Mouse (Mus musculus) retina, adult 2 months (tissue): ENCODE data around the gene Usp39.

Experiments
- DNase-seq: peaks from one replicate; pipeline ENCODE4 v3.0.0-alpha.2; 2012; ENCODE audit warnings: low read depth, low spot score

Gene Usp39

DNA sequence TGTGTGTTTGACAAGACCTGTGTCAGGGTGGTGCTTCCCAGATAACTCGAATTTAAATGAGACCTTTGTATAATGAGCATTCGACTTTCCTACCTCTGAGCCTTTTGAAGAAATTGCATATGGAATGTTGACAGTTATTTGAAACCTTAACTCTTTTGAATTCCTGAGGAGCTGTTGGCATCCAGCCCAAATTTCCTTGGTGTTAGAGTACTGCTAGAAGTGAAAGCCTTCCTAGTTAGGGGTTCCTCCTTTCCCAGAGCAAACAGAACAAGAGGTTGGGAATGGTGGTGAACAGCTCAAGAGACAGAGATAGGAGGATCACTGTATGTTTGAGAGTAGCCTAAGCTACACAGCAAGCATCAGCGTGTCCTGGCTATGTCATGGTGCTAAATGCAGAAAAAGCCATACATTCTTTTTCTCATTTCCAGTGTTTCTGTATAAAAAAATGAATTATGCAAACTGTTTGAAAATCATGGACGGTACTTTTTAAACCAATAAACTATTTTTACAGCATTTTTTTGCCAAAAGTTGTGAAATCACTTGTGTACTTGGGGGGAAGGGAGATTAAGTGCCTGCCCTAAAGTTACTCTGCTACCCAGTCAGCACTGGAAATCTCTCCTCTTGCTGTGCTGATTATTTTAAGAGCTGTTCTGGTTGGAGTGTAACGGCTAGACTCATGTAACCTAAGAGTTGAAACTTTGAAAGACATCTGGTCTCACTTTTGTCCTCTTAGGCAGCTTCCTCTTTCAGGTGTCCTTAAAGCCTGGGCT, 7.8 kb upstream of the Usp39 start:
- DNase-seq, result no peak

DNA sequence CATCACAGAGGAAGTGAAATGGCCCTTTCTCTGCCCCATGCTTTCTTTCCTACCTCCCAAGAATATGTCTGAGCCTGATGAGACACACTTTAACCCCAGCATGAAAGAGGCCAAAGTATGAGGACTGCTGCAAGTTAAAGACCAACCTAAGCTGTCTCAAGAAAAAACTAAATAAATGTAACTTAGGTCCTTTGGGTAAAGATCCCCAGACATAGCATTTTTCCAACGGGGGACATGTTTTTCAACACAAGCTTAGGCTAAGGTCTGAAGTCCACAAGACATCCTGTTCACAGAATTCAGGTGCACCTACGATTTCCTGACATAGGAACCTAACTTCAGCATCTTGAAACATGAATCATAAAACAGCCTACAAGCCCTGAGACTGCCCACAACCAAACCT, 5.2 kb upstream of the Usp39 start:
- no peak for DNase-seq

DNA sequence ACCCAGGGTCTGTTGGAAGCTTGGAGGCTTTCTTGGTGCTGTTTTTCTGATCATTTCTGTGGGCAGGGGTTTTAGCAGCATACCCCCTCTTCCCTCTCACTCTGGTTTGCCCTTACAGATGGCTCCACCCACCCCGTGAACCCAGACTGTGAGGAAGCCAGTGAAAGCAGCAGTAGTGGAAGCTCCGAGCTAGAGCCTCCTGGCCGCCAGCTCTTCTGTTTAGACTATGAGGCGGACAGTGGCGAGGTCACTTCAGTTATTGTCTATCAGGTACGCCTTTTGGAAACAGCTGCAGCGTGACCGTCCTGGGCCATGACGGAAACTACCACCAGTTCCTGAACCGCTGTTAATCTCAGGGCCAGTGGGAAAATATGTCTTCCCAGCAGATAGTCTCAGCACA, 3.4 kb upstream of the Usp39 start:
- DNase-seq, result no peak

- DNase-seq, result no peak
Measured at GRCm38 (mm10) chr6:72347166-72347941, 2.4 kb upstream of the Usp39 start, which contains the start of gene 0610030E20Rik. Gene 0610030E20Rik, plus strand, starts transcription at chr6:72347317.

DNA sequence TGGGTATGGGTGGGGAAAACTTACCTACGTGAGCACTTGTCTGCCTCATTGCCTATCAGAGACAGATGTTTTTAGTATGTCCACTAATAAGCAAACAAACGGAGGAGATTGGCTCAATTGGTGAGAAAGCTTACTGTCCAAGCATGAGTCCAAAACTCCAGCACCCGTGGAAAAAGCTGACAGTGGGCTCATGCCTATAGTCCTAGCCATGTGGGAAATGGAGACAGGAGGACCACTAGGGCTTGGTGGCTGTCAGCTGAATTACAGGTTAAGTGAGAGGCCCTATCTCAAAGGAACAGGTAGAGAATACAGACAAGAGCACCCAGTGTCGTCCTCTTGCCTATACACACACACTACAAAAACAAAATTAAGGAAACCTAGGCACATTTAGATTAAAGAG, 1.3 kb upstream of the Usp39 start:
- DNase-seq, result no peak

DNA sequence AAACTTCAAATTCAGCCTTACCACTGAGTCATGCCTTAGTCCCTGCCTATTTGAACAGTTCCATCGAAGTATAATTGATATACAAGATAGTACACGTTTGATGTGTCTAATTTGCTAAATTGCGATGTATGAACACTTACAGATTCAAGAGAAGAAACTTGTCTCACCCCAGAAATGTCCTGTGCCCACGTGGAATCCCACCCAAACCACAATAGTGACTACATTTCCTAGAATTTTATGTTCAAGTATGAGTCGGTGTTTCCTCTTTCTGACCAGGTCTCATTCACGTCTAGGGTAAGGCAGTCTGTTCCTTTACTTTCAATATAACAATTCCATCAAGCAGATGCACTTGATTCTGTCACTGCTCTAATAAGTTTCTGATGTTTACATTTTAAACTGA, 649 bp upstream of the Usp39 start:
- no peak for DNase-seq

GRCm38 (mm10) chr6:72344396-72345073, 449 bp downstream of the Usp39 start:
- no peak for DNase-seq

- DNase-seq, result no peak
Measured at GRCm38 (mm10) chr6:72340481-72340880, 4.5 kb downstream of the Usp39 start.

- DNase-seq, result no peak
Measured at GRCm38 (mm10) chr6:72333111-72333510, 11.9 kb downstream of the Usp39 start.

- no peak for DNase-seq
Measured at GRCm38 (mm10) chr6:72330133-72330532, 14.9 kb downstream of the Usp39 start.

GRCm38 (mm10) chr6:72329019-72329418, 16.0 kb downstream of the Usp39 start:
- no peak for DNase-seq

GRCm38 (mm10) chr6:72326274-72326673, 18.7 kb downstream of the Usp39 start:
- no peak for DNase-seq

DNA sequence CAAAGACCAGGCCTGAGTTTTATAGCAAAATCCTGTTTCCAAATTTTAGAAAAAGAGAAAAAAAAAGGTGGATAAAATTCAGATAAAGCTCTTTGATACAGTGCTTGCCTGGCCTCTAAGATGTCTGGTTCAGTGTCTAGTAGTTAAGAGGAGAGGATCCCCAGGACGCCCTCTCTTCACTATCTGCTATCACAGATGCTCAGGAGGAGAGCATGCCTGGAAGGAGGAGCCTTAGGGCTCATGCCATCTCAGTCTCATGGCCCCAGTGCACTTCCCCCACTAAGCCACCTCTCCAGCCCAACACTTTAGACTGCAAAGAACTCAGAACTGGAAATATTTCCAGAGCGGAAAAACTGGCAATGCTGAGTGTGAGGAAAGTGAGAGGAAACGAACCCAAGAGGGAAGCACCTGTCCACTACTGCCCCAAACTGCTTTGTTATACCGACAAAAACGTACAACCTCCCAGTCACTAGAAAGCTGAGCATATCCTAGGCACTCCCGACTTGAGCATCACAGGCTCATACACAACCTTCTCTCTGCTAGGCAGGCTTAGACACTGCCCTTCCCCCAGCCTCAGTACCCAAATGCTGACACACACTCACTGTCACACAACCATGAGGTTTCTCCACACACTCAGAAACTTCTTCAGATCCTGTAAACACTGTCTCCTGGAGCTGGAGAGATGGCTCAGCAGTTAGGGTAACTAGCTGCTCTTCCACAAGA, 21.0 kb downstream of the Usp39 start:
- no peak for DNase-seq

- DNase-seq, result no peak
Measured at GRCm38 (mm10) chr6:72322936-72323335, 22.0 kb downstream of the Usp39 start.

- no peak for DNase-seq
Measured at GRCm38 (mm10) chr6:72319019-72319418, 26.0 kb downstream of the Usp39 start.

- no peak for DNase-seq
Measured at GRCm38 (mm10) chr6:72318440-72318839, 26.5 kb downstream of the Usp39 start.

GRCm38 (mm10) chr6:72316044-72316443, 28.9 kb downstream of the Usp39 start:
- no peak for DNase-seq

GRCm38 (mm10) chr6:72315384-72315783, 29.6 kb downstream of the Usp39 start:
- DNase-seq, result no peak

- DNase-seq, result no peak
Measured at GRCm38 (mm10) chr6:72313124-72313867, 31.7 kb downstream of the Usp39 start.

- no peak for DNase-seq
Measured at GRCm38 (mm10) chr6:72312198-72312597, 32.8 kb downstream of the Usp39 start.

GRCm38 (mm10) chr6:72303510-72303909, 41.5 kb downstream of the Usp39 start:
- DNase-seq, result no peak
